Mouse (Mus musculus) B cell, adult 62 days (primary cell): ENCODE results near the gene Blvra. TPM values are rescaled to one million over a fixed set of nuclear protein-coding genes. Genes with fewer than 3 reads are reported as not detected.

Source experiments
- total RNA-seq: library from RNA; stranded (reverse); gene quantifications from 4 replicates; pipeline ENCODE4 v1.2.4, GENCODE M21; 2023

Gene Blvra
- total RNA-seq, result 10.8 to 14.6 TPM (median 13.0 TPM) in 4 replicates

DNA sequence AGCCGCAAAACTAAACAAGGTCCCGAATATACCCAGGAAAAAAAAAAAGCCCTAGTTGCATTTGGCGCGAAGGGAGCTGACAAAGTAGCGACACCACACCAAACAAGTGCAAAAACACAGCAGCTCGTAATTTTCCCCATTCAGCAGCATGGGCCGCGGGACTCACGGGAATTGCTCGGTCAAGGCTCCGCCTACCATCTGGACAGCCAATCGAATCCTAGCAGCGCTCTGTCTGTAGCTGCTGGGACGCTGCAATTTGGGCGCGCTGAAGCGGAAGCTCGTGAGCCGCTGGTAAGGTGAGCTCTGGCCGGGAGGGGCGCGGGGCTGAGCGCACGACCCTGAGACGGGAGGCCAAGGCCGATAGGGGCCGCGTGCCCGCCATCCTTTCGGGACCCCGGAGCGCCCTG lies at the start of gene Blvra:
Gene Blvra (plus strand): TSS at position 231 of the 407 bp plus-strand sequence.

DNA sequence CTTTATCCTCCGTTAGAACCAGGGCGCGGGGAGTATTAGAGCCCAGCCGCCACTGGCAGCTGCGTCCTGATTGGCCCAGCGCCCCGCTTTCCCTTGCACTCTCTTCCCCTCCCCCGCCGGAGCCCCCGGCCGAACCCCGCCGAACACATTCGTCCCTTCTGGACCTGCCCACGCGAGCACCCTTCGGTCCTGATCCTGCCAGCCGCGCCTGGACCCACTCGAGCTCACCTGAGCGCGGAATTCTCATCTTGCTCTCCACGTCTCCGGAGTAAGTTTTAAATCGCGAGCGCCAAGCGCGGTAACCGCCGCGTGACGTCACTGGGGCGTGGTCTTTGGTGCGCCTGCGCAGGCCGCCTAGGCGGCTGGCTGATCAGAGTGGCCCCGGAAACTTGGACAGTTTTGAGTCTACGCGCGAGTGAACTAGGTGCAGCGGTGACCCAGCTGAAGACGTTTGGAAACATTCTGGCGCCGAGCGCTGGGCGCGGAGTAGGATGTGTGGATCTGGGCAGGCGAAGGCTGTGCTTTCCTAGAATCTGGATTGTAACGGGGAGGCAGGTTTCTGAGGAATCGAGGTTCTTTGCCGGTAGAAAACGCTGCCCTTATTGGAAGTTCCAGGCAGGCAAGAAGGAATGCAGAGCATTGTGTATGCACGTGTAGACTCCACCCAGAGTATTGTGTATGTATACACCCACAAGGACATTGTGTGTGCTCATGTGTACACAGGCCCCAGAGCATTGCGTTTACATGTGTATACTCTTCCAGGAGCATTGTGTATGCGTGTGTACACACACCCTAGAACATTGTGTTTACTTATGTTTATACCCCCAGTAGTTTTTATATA lies 63.4 kb downstream of the Blvra start, which contains the start of gene Ncaph:
Gene Ncaph (minus strand): TSS at position 334 of the 841 bp plus-strand sequence.

DNA sequence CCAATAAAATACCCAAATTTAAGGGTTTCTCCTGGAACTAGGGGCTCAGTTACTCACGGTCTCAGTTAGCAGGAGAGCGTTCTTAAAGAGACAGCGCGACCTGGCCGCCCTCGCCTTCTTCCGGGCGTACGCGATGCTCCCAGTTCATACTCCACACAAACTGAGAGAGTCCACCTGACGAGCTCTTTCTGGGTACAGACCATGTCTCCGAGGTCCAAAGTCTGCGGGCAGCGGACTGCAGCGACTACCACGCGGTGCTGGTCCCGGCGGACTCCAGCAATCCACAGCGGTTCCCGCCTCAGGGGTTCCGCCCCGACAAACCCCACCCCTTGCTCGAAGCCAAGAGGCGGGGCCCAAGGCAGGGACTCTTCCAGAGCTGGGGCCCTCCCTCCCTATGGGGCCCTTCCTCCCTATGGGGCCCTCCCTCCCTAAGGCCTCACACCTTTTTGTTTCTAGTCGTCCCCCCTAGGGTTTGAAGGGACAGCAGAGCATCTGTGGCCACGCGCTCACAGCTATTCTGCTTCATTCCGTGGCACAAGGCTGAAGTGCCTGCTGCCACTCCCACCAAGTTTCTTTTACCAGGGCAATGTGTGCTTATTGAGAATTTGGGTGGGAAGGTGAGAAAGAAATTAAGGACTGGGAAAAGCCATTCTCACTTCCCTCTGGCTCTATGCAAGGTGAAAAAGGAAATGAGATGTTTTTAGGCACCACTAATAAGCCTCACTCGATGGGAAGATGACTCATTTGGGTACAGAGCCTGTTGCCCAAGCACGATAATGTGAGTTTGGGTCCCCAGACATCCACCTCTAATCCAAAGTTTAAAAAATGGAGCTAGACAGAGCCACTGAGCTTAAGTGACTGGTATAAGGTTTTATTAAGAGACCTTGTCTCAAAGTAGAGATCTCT lies 72.9 kb downstream of the Blvra start, which contains the start of gene Itpripl1:
Gene Itpripl1 (minus strand): TSS at position 285 of the 906 bp plus-strand sequence.

Other genes starting within 250 kb of the Blvra start
- gene Trpm7, start 194.4 kb upstream of the Blvra start, total RNA-seq, result 82.5 to 91.1 TPM (median 85.7 TPM) in 4 replicates
- gene Sppl2a, start 137.4 kb upstream of the Blvra start, total RNA-seq, result 48.7 to 55.9 TPM (median 51.2 TPM) in 4 replicates
- gene Ap4e1, start 61.9 kb upstream of the Blvra start, total RNA-seq, result 23.6 to 30.9 TPM (median 26.6 TPM) in 4 replicates
- gene Ncaph, start 63.3 kb downstream of the Blvra start, total RNA-seq, result 7.4 to 11.7 TPM (median 10.0 TPM) in 4 replicates
- 15.1 to 16.3 TPM (median 15.6 TPM) in 4 replicates for gene Itpripl1, start 72.8 kb downstream of the Blvra start, total RNA-seq
- 1.9 to 3.0 TPM (median 2.5 TPM) in 4 replicates for gene 1810024B03Rik, start 137.6 kb downstream of the Blvra start, total RNA-seq
- gene Snrnp200, start 137.7 kb downstream of the Blvra start, total RNA-seq, result 170 to 177 TPM (median 172 TPM) in 4 replicates
- gene Ciao1, start 177.2 kb downstream of the Blvra start, total RNA-seq, result 33.5 to 43.6 TPM (median 40.7 TPM) in 4 replicates
- 40.4 to 47.7 TPM (median 43.5 TPM) in 4 replicates for gene Tmem127, start 177.2 kb downstream of the Blvra start, total RNA-seq
- gene Stard7, start 199.6 kb downstream of the Blvra start, total RNA-seq, result 80.8 to 89.9 TPM (median 85.5 TPM) in 4 replicates